Mouse (Mus musculus) lung, postnatal 25 days (tissue): ENCODE measurements around the gene Fa2h.
"Not testable (repeated sequence)": the region's sequence is repeated elsewhere in the genome, so short reads cannot be mapped to it uniquely, and the experiment has no call there.

Experiments
- DNase-seq: peaks from one replicate; pipeline ENCODE4 v3.0.0; 2022; ENCODE audit warnings: low spot score

The Fa2h gene

GRCm38 (mm10) chr8:111358905-111359304 lies 34.7 kb downstream of the Fa2h start:
- DNase-seq: no peak

GRCm38 (mm10) chr8:111357433-111357832 lies 36.2 kb downstream of the Fa2h start:
- DNase-seq: no peak

- no peak for DNase-seq
Measured at GRCm38 (mm10) chr8:111353497-111353896, 40.1 kb downstream of the Fa2h start.

- DNase-seq: no peak
Measured at GRCm38 (mm10) chr8:111352289-111352688, 41.3 kb downstream of the Fa2h start.

GRCm38 (mm10) chr8:111350577-111350976 lies 43.0 kb downstream of the Fa2h start:
- no peak for DNase-seq

GRCm38 (mm10) chr8:111343225-111343624 lies 50.4 kb downstream of the Fa2h start:
- peak; percentile 83 for DNase-seq

GRCm38 (mm10) chr8:111340186-111340585 lies 53.4 kb downstream of the Fa2h start:
- no peak for DNase-seq

GRCm38 (mm10) chr8:111338370-111339208 lies 55.0 kb downstream of the Fa2h start:
- no peak for DNase-seq

GRCm38 (mm10) chr8:111337890-111338347 lies 55.7 kb downstream of the Fa2h start, which contains the start of gene Mlkl:
Mlkl (minus strand) TSS chr8:111338177.
- DNase-seq: peak; percentile 61

GRCm38 (mm10) chr8:111337311-111337889 lies 56.2 kb downstream of the Fa2h start:
- peak; percentile 30 for DNase-seq

GRCm38 (mm10) chr8:111336692-111337091 lies 56.9 kb downstream of the Fa2h start:
- DNase-seq: no peak

GRCm38 (mm10) chr8:111325222-111325790 lies 68.3 kb downstream of the Fa2h start:
- DNase-seq: no peak

- DNase-seq: no peak
Measured at GRCm38 (mm10) chr8:111314729-111315128, 78.9 kb downstream of the Fa2h start.

GRCm38 (mm10) chr8:111313961-111314360 lies 79.7 kb downstream of the Fa2h start:
- not testable (repeated sequence) for DNase-seq

GRCm38 (mm10) chr8:111312758-111313162 lies 80.9 kb downstream of the Fa2h start:
- DNase-seq: no peak

- DNase-seq: not testable (repeated sequence)
Measured at GRCm38 (mm10) chr8:111310006-111310405, 83.6 kb downstream of the Fa2h start.

GRCm38 (mm10) chr8:111305031-111305730 lies 88.4 kb downstream of the Fa2h start:
- no peak for DNase-seq

GRCm38 (mm10) chr8:111304359-111304758 lies 89.3 kb downstream of the Fa2h start:
- DNase-seq: no peak

- DNase-seq: not testable (repeated sequence)
Measured at GRCm38 (mm10) chr8:111303076-111303803, 90.4 kb downstream of the Fa2h start.

GRCm38 (mm10) chr8:111300597-111301546 lies 92.8 kb downstream of the Fa2h start:
- no peak for DNase-seq
